In the genomic region with DNA sequence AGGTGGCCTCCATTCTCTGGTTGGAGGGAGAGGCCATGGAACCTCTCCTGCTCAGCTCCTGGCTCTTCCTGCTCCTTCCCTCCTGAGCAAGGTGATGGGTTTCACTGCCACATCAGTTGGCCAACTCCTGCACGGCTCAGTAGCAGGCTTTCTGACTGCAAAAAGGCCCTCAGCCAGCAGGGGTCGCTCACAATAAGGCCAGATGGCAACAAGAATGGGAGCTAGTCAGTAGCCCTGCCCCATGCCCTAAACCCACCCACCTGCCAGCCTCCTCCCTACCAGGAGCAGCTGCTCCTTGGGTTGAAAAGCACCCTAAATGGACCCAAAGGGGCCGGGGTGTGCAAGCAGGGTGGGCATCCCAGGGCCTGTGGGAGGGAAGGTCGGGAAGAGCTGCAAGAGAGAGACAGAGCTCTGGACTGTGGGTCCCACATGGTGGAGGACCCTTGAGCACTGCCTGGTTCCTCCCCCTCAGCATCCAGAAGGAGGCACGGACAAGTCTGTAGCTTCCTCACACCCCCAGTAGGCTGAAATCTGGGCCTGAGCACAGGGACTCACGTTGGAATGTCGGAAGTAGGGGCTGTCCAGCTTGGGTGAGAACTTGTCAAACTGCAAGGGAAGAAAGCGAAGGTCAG, we compare ENCODE assay signal across 10 mouse cellular contexts. TPM values are rescaled to one million over a fixed set of nuclear protein-coding genes. Genes with fewer than 3 reads are reported as not detected.
DNase-seq lines count a peak whose midpoint lies in the region; ATAC-seq and TF ChIP-seq lines count a peak whose summit lies in the region.
"Had no signal": no experiment of that assay in that cellular context is flagged by ENCODE, and none has a peak within 500 bp of the region (broad histone marks: within the 10 kb centered on the region; RNA-seq: fewer than 3 reads in every experiment).

No protein-coding gene starts in this region.

- H3K4me2 ChIP-seq in heart, embryonic 11.5 days = no peak overlapping the region
- H3K4me2 ChIP-seq in liver, embryonic 14.5 days (ENCODE audit: low read depth) = no peak overlapping the region
- H3K4me2 ChIP-seq in neural tube, embryonic 13.5 days = no peak overlapping the region
- H3K4me2 ChIP-seq: embryonic facial prominence, embryonic 13.5 days had no signal

- no peak overlapping the region for H3K9ac ChIP-seq in heart, embryonic 11.5 days (ENCODE audit: low read depth, low read length)
- no peak overlapping the region for H3K9ac ChIP-seq in liver, embryonic 14.5 days (replicated peaks)
- no peak overlapping the region for H3K9ac ChIP-seq in neural tube, embryonic 13.5 days
- H3K9ac ChIP-seq: embryonic facial prominence, embryonic 13.5 days had no signal

- peaks cover 98% of the 10 kb centered on the region for H3K36me3 ChIP-seq in embryonic facial prominence, embryonic 10.5 days (replicated peaks)
- peaks cover 16% of the 10 kb centered on the region for H3K36me3 ChIP-seq in heart, embryonic 11.5 days (ENCODE audit: control insufficient read depth, insufficient read depth, low read length)
- H3K36me3 ChIP-seq in liver, embryonic 14.5 days (replicated peaks; ENCODE audit: control insufficient read depth, insufficient read depth, low read depth) = no peaks in the 10 kb centered on the region
- H3K36me3 ChIP-seq in neural tube, embryonic 13.5 days = peaks cover 82% of the 10 kb centered on the region

- no peak overlapping the region for H3K27ac ChIP-seq in embryonic facial prominence, embryonic 10.5 days (replicated peaks)
- H3K27ac ChIP-seq in heart, embryonic 11.5 days (ENCODE audit: low read depth, low read length) = no peak overlapping the region
- H3K27ac ChIP-seq in liver, embryonic 14.5 days = no peak overlapping the region
- no peak overlapping the region for H3K27ac ChIP-seq in neural tube, embryonic 13.5 days (replicated peaks)
- H3K27ac ChIP-seq: embryonic facial prominence, embryonic 13.5 days had no signal

- no peaks in the 10 kb centered on the region for H3K27me3 ChIP-seq in embryonic facial prominence, embryonic 10.5 days (replicated peaks; ENCODE audit: low read depth, poor library complexity, severe bottlenecking)
- H3K27me3 ChIP-seq in heart, embryonic 11.5 days (ENCODE audit: control insufficient read depth, insufficient read depth, low read length) = no peaks in the 10 kb centered on the region
- H3K27me3 ChIP-seq in liver, embryonic 14.5 days (ENCODE audit: control insufficient read depth, insufficient read depth, low read length) = no peaks in the 10 kb centered on the region
- no peaks in the 10 kb centered on the region for H3K27me3 ChIP-seq in neural tube, embryonic 13.5 days
- H3K27me3 ChIP-seq: embryonic facial prominence, embryonic 13.5 days had no signal

- peak; percentile 23; the same call in 1 of the 2 replicates for ATAC-seq in heart, embryonic 11.5 days (replicated peaks; ENCODE audit: insufficient number of reproducible peaks, low FRiP score, low TSS enrichment)
- peak; percentile 36; the same call in 1 of the 2 replicates for ATAC-seq in liver, embryonic 14.5 days (ENCODE audit: insufficient read depth)
- ATAC-seq in neural tube, embryonic 13.5 days (ENCODE audit: low read depth) = peak; percentile 47; the same call in 1 of the 2 replicates

- H3K4me1 ChIP-seq in embryonic facial prominence, embryonic 10.5 days = peaks cover 18% of the 10 kb centered on the region
- no peaks in the 10 kb centered on the region for H3K4me1 ChIP-seq in heart, embryonic 11.5 days (ENCODE audit: control insufficient read depth, insufficient read depth, low read length)
- no peaks in the 10 kb centered on the region for H3K4me1 ChIP-seq in liver, embryonic 14.5 days (replicated peaks; ENCODE audit: control insufficient read depth in 2 of 2, insufficient read depth in 2 of 2, low read length in 1 of 2)
- H3K4me1 ChIP-seq in neural tube, embryonic 13.5 days (replicated peaks) = peaks cover 6% of the 10 kb centered on the region
- H3K4me1 ChIP-seq: embryonic facial prominence, embryonic 13.5 days had no signal

- H3K9me3 ChIP-seq in embryonic facial prominence, embryonic 10.5 days = no peaks in the 10 kb centered on the region
- H3K9me3 ChIP-seq in heart, embryonic 11.5 days (replicated peaks; ENCODE audit: control insufficient read depth, low read length) = no peaks in the 10 kb centered on the region
- H3K9me3 ChIP-seq in liver, embryonic 14.5 days (ENCODE audit: control insufficient read depth, low read length) = no peaks in the 10 kb centered on the region
- no peaks in the 10 kb centered on the region for H3K9me3 ChIP-seq in neural tube, embryonic 13.5 days
- H3K9me3 ChIP-seq: embryonic facial prominence, embryonic 13.5 days had no signal

- 61% methylated on average over 8 of the region's 8 CpGs for WGBS in embryonic facial prominence, embryonic 10.5 days
- WGBS in heart, embryonic 11.5 days (ENCODE audit: insufficient replicate concordance) = 51% methylated on average over 8 of the region's 8 CpGs
- 49% methylated on average over 8 of the region's 8 CpGs for WGBS in liver, embryonic 14.5 days (ENCODE audit: insufficient replicate concordance)
- WGBS in neural tube, embryonic 13.5 days = 49% methylated on average over 8 of the region's 8 CpGs

- peak; percentile 55 for DNase-seq in CD4-positive helper T cell, adult 2 months (ENCODE audit: low read depth, low spot score)
- DNase-seq in adrenal gland, postnatal 10 days = peak; percentile 84
- DNase-seq in embryonic facial prominence, embryonic 10.5 days (ENCODE audit: low spot score) = peak; percentile 79
- DNase-seq in kidney, postnatal 36 days = peak; percentile 69 to 91
- DNase-seq in liver, embryonic 14.5 days (ENCODE audit: low read depth in 3 of 3, low spot score in 3 of 3) = peak in 1 of 3 experiments; percentile 24
- peak; percentile 31 to 34 for DNase-seq in thymus, adult 18-20 months

- TF ChIP-seq CTCF in liver, embryonic 14.5 days (IDR thresholded peaks at IDR 0.05; ENCODE audit: low read depth) = peak; percentile 91

- TF ChIP-seq EP300 in liver, embryonic 14.5 days (IDR thresholded peaks at IDR 0.05; ENCODE audit: low read depth) = no peak

- no peak overlapping the region for H3K4me3 ChIP-seq in embryonic facial prominence, embryonic 10.5 days
- H3K4me3 ChIP-seq in heart, embryonic 11.5 days (ENCODE audit: low read depth, low read length) = no peak overlapping the region
- no peak overlapping the region for H3K4me3 ChIP-seq in liver, embryonic 14.5 days (ENCODE audit: insufficient read depth in 1 of 2, low read depth in 2 of 2, low read length in 2 of 2)
- H3K4me3 ChIP-seq in neural tube, embryonic 13.5 days = no peak overlapping the region
- H3K4me3 ChIP-seq: embryonic facial prominence, embryonic 13.5 days had no signal

RNA-seq across cellular contexts. Expression of a gene that starts 32.4 kb away (rescaled TPM):
- not detected for total RNA-seq in adrenal gland, postnatal 10 days (2021)
- polyA plus RNA-seq in embryonic facial prominence, embryonic 10.5 days (2016; fragmentation: Nextera tagmentation; extraction: Ambion mirVana) = not detected in 2 replicates
- not detected in 2 replicates for polyA plus RNA-seq in heart, embryonic 11.5 days (2014; fragmentation: Nextera tagmentation; extraction: Ambion mirVana)
- not detected in 2 replicates for polyA plus RNA-seq in liver, embryonic 14.5 days (2012; rRNA removed)
- polyA plus RNA-seq in liver, embryonic 14.5 days (2014; fragmentation: Nextera tagmentation; extraction: Ambion mirVana) = not detected in 2 replicates
- polyA plus RNA-seq in neural tube, embryonic 13.5 days (2015; fragmentation: Nextera tagmentation; extraction: Ambion mirVana) = not detected in 2 replicates
- polyA plus RNA-seq: embryonic facial prominence, embryonic 13.5 days; stomach, embryonic 14.5 days had no signal

RNA-seq across cellular contexts. Expression of a gene that starts 33.9 kb away (rescaled TPM):
- total RNA-seq in adrenal gland, postnatal 10 days (2021) = under 1 TPM; 0.63 to 0.97 TPM
- polyA plus RNA-seq in embryonic facial prominence, embryonic 10.5 days (2016; fragmentation: Nextera tagmentation; extraction: Ambion mirVana) = 0.87 and 0.95 TPM in 2 replicates
- 0.27 TPM in 1 of 2 replicates, not detected in the other for polyA plus RNA-seq in heart, embryonic 11.5 days (2014; fragmentation: Nextera tagmentation; extraction: Ambion mirVana)
- 0.03 and 0.06 TPM in 2 replicates for polyA plus RNA-seq in liver, embryonic 14.5 days (2012; rRNA removed)
- polyA plus RNA-seq in liver, embryonic 14.5 days (2014; fragmentation: Nextera tagmentation; extraction: Ambion mirVana) = not detected in 2 replicates
- polyA plus RNA-seq in neural tube, embryonic 13.5 days (2015; fragmentation: Nextera tagmentation; extraction: Ambion mirVana) = 5.8 and 6.0 TPM in 2 replicates
